Mouse (Mus musculus) olfactory bulb, adult 2 months (tissue): ENCODE results near the gene Slc37a4.

ENCODE experiments used
- CTCF ChIP-seq: fragments of 200-500 bp; IDR thresholded peaks from 2 replicates; pipeline ENCODE4 v1.5.1; 2012; ENCODE audit warnings: low read depth, mild to moderate bottlenecking, low read length, moderate library complexity; ENCODE audit not compliant: insufficient read depth
- POLR2A ChIP-seq: fragments of 200-500 bp; IDR thresholded peaks from 2 replicates; pipeline ENCODE4 v1.6.1; 2012; ENCODE audit warnings: mild to moderate bottlenecking, low read depth, low read length, moderate library complexity; ENCODE audit not compliant: insufficient read depth

- TF ChIP-seq POLR2A (peak; percentile 42; the same call in 1 of the 2 replicates), CTCF (no peak)
Observed at GRCm38 (mm10) chr9:44406906-44407751, 10.5 kb downstream of the Slc37a4 start, which contains the start of the genes Rps25 and Trappc4.
